Mouse (Mus musculus): ENCODE data around the gene Ssr1.

DNA sequence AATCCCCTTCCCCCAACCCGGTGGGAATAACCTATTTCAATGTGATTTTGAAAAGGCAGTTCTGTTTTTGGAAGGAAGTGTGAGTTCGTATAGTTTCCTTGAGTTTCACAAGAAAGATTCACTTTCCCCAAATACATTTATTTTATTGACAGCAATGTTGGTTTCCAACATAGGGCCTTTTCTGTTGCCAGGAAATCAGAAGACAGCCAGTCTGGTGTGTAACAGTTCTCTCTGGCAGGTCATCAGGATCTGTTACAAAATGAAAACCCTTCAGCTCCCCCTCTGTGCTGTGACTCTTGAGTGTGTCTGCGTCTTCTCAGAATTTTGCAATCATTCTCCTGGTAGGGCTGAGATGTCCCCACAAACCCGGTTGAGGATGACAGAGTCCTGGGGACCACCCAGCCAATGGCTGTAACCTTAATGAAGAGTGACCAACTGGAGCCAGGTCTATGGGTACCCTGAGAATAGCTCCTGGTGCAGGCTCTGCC is 69.5 kb downstream of the Ssr1 start:
- TF ChIP-seq CTCF (IDR thresholded peaks at IDR 0.05; ENCODE audit: insufficient read depth, low read length) = no peak
- TF ChIP-seq POLR2A (IDR thresholded peaks at IDR 0.05; ENCODE audit: borderline replicate concordance, extremely low read depth, low read depth, low read length) = no peak
